Mouse (Mus musculus) stomach, embryonic 14.5 days (tissue): ENCODE measurements around the gene Rps6ka1. TPM values are rescaled to one million over a fixed set of nuclear protein-coding genes. Genes with fewer than 3 reads are reported as not detected.

Source experiments
- ATAC-seq: fragments of 200-750 bp; cut with Nextera tagmentation; 2 replicates; pipeline ENCODE4 v1.8.0; 2017; ENCODE audit warnings: low read depth, moderate TSS enrichment; ENCODE audit not compliant: insufficient number of reproducible peaks, insufficient read depth, low FRiP score
- H3K27ac ChIP-seq: fragments of 300-500 bp; sonication (generic); 2 replicates; pipeline ENCODE4 v1.5.1; 2014; ENCODE audit warnings: mild to moderate bottlenecking, low read length, moderate library complexity, mixed read lengths
- H3K27me3 ChIP-seq: fragments of 300-500 bp; sonication (generic); 2 replicates; pipeline ENCODE4 v1.6.1; 2014; ENCODE audit warnings: low read length, control low read depth, mixed read lengths; ENCODE audit not compliant: control insufficient read depth, insufficient read depth
- H3K36me3 ChIP-seq: fragments of 300-500 bp; sonication (generic); 2 replicates; pipeline ENCODE4 v1.6.1; 2014; ENCODE audit warnings: mild to moderate bottlenecking, control low read depth, low read length, moderate library complexity, mixed read lengths; ENCODE audit not compliant: control insufficient read depth, insufficient read depth
- H3K4me1 ChIP-seq: fragments of 300-500 bp; sonication (generic); 2 replicates; pipeline ENCODE4 v1.6.1; 2014; ENCODE audit warnings: low read length, control low read depth, mixed read lengths; ENCODE audit not compliant: control insufficient read depth, insufficient read depth
- H3K4me2 ChIP-seq: fragments of 300-500 bp; sonication (generic); replicated peaks from 2 replicates; pipeline ENCODE4 v1.6.1; 2014; ENCODE audit warnings: low read depth, low read length, control low read depth
- H3K4me3 ChIP-seq: fragments of 300-500 bp; sonication (generic); 2 replicates; pipeline ENCODE4 v1.5.1; 2014; ENCODE audit warnings: low read depth, low read length, control low read depth
- H3K9ac ChIP-seq: fragments of 300-500 bp; sonication (generic); replicated peaks from 2 replicates; pipeline ENCODE4 v1.6.1; 2014; ENCODE audit warnings: low read depth, mild to moderate bottlenecking, control low read depth, low read length, moderate library complexity, mixed read lengths
- H3K9me3 ChIP-seq: fragments of 300-500 bp; sonication (generic); 2 replicates; pipeline ENCODE4 v1.6.1; 2016; ENCODE audit warnings: low read depth, low read length, control low read depth; ENCODE audit not compliant: control insufficient read depth
- WGBS: fragments of 180-500 bp; shearing (Covaris S2); extraction: QIAGEN DNeasy Blood & Tissue Kit; methylation state at CpG from one replicate; pipeline ENCODE4 v1.1.7; 2014; 5-methylcytosine and 5-hydroxymethylcytosine counted together
- polyA plus RNA-seq: library from polyadenylated mRNA; unstranded; fragments of >200 nt; fragmentation: Nextera tagmentation; extraction: Ambion mirVana; gene quantifications from 2 replicates; pipeline ENCODE4 v1.2.1, GENCODE M21; 2014

The Rps6ka1 gene
- polyA plus RNA-seq, 1 experiment from 2014 or later: 58.8 TPM

DNA sequence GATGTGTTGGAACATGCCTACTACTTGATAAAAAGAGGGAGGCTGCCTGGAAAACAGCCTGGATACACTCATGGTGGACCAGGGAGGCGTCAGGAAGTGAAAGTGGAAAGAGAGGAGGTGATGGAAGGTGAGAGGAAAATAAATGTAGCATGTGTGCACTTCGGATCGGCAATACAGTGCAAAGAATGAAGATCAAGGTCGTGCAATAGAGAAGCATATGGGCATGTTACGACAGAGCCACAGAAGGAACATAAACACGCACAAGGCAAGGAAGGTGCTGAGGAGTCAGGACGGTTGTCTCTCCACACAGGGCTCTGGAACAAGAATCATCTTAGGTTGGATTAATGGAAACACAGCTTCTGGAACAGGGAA, 71.1 kb downstream of the Rps6ka1 start:
- WGBS: 13% methylated on average over 7 of the region's 7 CpGs
- no peak for ATAC-seq
- peak overlapping the region; percentile 11; the same call in 1 of the 2 replicates for H3K4me3 ChIP-seq
- H3K27me3 ChIP-seq: no peaks in the 10 kb centered on the region
- H3K4me2 ChIP-seq: peak overlapping the region; percentile 29
- no peak overlapping the region for H3K9ac ChIP-seq
- H3K4me1 ChIP-seq: peaks cover 15% of the 10 kb centered on the region
- peak overlapping the region; percentile 100 for H3K27ac ChIP-seq
- H3K36me3 ChIP-seq: no peaks in the 10 kb centered on the region
- H3K9me3 ChIP-seq: no peaks in the 10 kb centered on the region

GRCm38 (mm10) chr4:133815635-133816503, 71.7 kb downstream of the Rps6ka1 start:
- Histone ChIP-seq H3K4me3 (peak overlapping the region; percentile 11; the same call in 1 of the 2 replicates), H3K27ac (peak overlapping the region; percentile 100), H3K4me2 (peak overlapping the region; percentile 29), H3K9ac (0 out of 2 replicates have a peak overlapping the region, but pooled peaks have one; percentile 7), H3K4me1 (peaks cover 15% of the 10 kb centered on the region), H3K36me3 (no peaks in the 10 kb centered on the region), H3K27me3 (no peaks in the 10 kb centered on the region), H3K9me3 (no peaks in the 10 kb centered on the region)
- no peak for ATAC-seq
- WGBS: 11% methylated on average over 16 of the region's 16 CpGs

- Histone ChIP-seq H3K4me2 (peak overlapping the region; percentile 56), H3K27ac (peak overlapping the region; percentile 100), H3K4me1 (peaks cover 15% of the 10 kb centered on the region), H3K36me3 (no peaks in the 10 kb centered on the region), H3K4me3 (peak overlapping the region; percentile 49), H3K27me3 (no peaks in the 10 kb centered on the region), H3K9me3 (no peaks in the 10 kb centered on the region), H3K9ac (peak overlapping the region; percentile 74)
- whole genome bisulfite sequencing: 16% methylated on average over 25 of the region's 25 CpGs
- ATAC-seq: no peak
Observed at GRCm38 (mm10) chr4:133814804-133815515, 72.6 kb downstream of the Rps6ka1 start.

- ATAC-seq: peak; percentile 46; the same call in 1 of the 2 replicates
- Histone ChIP-seq H3K9me3 (no peaks in the 10 kb centered on the region), H3K9ac (peak overlapping the region; percentile 74), H3K27me3 (no peaks in the 10 kb centered on the region), H3K4me1 (peaks cover 15% of the 10 kb centered on the region), H3K4me2 (peak overlapping the region; percentile 56), H3K4me3 (peak overlapping the region; percentile 49), H3K27ac (peak overlapping the region; percentile 100), H3K36me3 (no peaks in the 10 kb centered on the region)
- under 1% methylated on average over 49 of the region's 80 CpGs for WGBS
Observed at GRCm38 (mm10) chr4:133813992-133814803, 73.4 kb downstream of the Rps6ka1 start.

GRCm38 (mm10) chr4:133813174-133813991, 74.2 kb downstream of the Rps6ka1 start:
- H3K4me3 ChIP-seq: peak overlapping the region; percentile 49
- peak overlapping the region; percentile 100 for H3K27ac ChIP-seq
- H3K4me2 ChIP-seq: peak overlapping the region; percentile 56
- H3K9me3 ChIP-seq: no peaks in the 10 kb centered on the region
- H3K9ac ChIP-seq: peak overlapping the region; percentile 74
- H3K27me3 ChIP-seq: no peaks in the 10 kb centered on the region
- peaks cover 15% of the 10 kb centered on the region for H3K4me1 ChIP-seq
- peak; percentile 90 for ATAC-seq
- WGBS: under 1% methylated on average over 57 of the region's 101 CpGs
- no peaks in the 10 kb centered on the region for H3K36me3 ChIP-seq

DNA sequence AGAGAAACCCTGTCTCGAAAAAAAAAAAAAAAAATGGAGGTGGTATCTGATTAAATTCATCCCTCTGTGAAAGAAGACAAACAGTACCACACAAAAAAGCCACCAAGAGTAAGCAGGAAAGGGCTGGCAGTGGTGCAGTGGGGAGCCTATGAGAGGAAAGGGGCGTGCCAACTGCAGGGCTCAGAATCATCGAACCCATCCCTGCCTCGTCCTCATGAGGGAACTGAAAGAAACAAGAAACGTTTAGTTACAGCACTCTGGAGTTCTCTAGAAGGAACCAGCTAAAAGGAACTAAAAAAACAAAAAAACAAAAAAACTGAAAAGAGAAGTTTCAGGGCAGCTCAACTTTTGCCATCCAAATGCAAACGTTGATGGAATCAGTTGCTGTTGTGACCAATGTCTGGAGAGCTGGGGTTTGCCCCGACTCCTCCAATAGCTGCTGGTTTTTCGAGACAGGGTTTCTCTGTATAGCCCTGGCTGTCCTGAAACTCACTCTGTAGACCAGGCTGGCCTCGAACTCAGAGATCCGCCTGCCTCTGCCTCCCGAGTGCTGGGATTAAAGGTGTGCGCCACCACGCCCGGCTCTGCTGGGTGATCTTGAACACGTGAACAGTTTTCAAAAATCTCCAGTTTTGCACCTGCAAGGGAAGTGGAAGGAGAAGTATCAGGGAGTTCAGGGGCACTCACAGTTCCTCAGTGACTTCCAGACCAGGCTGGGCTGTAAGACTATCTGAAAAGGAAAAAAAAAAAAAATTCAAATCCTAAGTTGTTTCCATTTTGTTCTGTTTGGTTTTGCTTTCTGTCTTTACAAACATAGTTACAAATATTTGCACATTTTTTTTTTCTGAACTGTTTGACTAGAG, 83.0 kb downstream of the Rps6ka1 start:
- no peak for ATAC-seq
- Histone ChIP-seq H3K4me1 (no peaks in the 10 kb centered on the region), H3K9ac (no peak overlapping the region), H3K9me3 (no peaks in the 10 kb centered on the region), H3K27ac (no peak overlapping the region), H3K4me2 (no peak overlapping the region), H3K4me3 (no peak overlapping the region), H3K27me3 (no peaks in the 10 kb centered on the region), H3K36me3 (no peaks in the 10 kb centered on the region)
- WGBS: 74% methylated on average over 15 of the region's 15 CpGs

GRCm38 (mm10) chr4:133800589-133800988, 87.0 kb downstream of the Rps6ka1 start:
- no peak for ATAC-seq
- H3K4me3 ChIP-seq: no peak overlapping the region
- H3K36me3 ChIP-seq: no peaks in the 10 kb centered on the region
- H3K27ac ChIP-seq: no peak overlapping the region
- H3K9ac ChIP-seq: no peak overlapping the region
- H3K4me2 ChIP-seq: no peak overlapping the region
- no peaks in the 10 kb centered on the region for H3K9me3 ChIP-seq
- no peaks in the 10 kb centered on the region for H3K27me3 ChIP-seq
- 37% methylated on average over 6 of the region's 6 CpGs for WGBS
- no peaks in the 10 kb centered on the region for H3K4me1 ChIP-seq
